Mouse (Mus musculus) liver, postnatal 0 days (tissue): ENCODE results near the gene H2-Q10. TPM values are rescaled to one million over a fixed set of nuclear protein-coding genes. Genes with fewer than 3 reads are reported as not detected.
"Not testable (repeated sequence)": the region's sequence is repeated elsewhere in the genome, so short reads cannot be mapped to it uniquely, and the experiment has no call there.

ENCODE experiments used
- ATAC-seq: fragments of 200-750 bp; cut with Nextera tagmentation; 2 replicates; pipeline ENCODE4 v1.8.0; 2017; ENCODE audit warnings: mild to moderate bottlenecking, moderate library complexity
- DNase-seq: peaks from one replicate; pipeline ENCODE4 v3.0.0-alpha.2; 2016
- H3K27ac ChIP-seq: fragments of 300-500 bp; sonication (generic); 2 replicates; pipeline ENCODE4 v1.5.1; 2014; ENCODE audit warnings: antibody characterized with exemption, moderate library complexity, mild to moderate bottlenecking, low read depth
- H3K27me3 ChIP-seq: fragments of 300-500 bp; sonication (generic); 2 replicates; pipeline ENCODE4 v1.6.1; 2014; ENCODE audit warnings: low read length, control low read depth, mixed read lengths; ENCODE audit not compliant: insufficient read depth
- H3K36me3 ChIP-seq: fragments of 300-500 bp; sonication (generic); replicated peaks from 2 replicates; pipeline ENCODE4 v1.6.1; 2014; ENCODE audit warnings: mild to moderate bottlenecking, control low read depth, low read length, moderate library complexity, mixed read lengths; ENCODE audit not compliant: insufficient read depth
- H3K4me1 ChIP-seq: fragments of 300-500 bp; sonication (generic); 2 replicates; pipeline ENCODE4 v1.6.1; 2014; ENCODE audit warnings: antibody characterized with exemption, mild to moderate bottlenecking, control low read depth; ENCODE audit not compliant: insufficient read depth
- H3K4me2 ChIP-seq: fragments of 300-500 bp; sonication (generic); 2 replicates; pipeline ENCODE4 v1.6.1; 2014; ENCODE audit warnings: low read depth, mild to moderate bottlenecking, low read length, moderate library complexity, mixed read lengths
- H3K4me3 ChIP-seq: fragments of 300-500 bp; sonication (generic); 2 replicates; pipeline ENCODE4 v1.5.1; 2014; ENCODE audit warnings: low read depth, low read length
- H3K9ac ChIP-seq: fragments of 300-500 bp; sonication (generic); replicated peaks from 2 replicates; pipeline ENCODE4 v1.6.1; 2014; ENCODE audit warnings: mild to moderate bottlenecking, moderate library complexity
- H3K9me3 ChIP-seq: fragments of 300-500 bp; sonication (generic); 2 replicates; pipeline ENCODE4 v1.6.1; 2016; ENCODE audit warnings: mild to moderate bottlenecking, control low read depth, low read length, mixed read lengths
- CTCF ChIP-seq: sonication (generic); IDR thresholded peaks from 2 replicates; pipeline ENCODE4 v1.5.1; 2016; ENCODE audit warnings: antibody characterized with exemption, low read depth
- EP300 ChIP-seq: IDR thresholded peaks from 2 replicates; pipeline ENCODE4 v1.6.1; 2016; ENCODE audit warnings: antibody characterized with exemption, low read depth, mild to moderate bottlenecking
- WGBS: fragments of 180-500 bp; shearing (Covaris S2); extraction: QIAGEN DNeasy Blood & Tissue Kit; methylation state at CpG from one replicate; pipeline ENCODE4 v1.1.7; 2014; ENCODE audit not compliant: insufficient replicate concordance; 5-methylcytosine and 5-hydroxymethylcytosine counted together
- polyA plus RNA-seq: library from polyadenylated mRNA; unstranded; fragments of >200 nt; fragmentation: Nextera tagmentation; extraction: Ambion mirVana; gene quantifications from 2 replicates; pipeline ENCODE4 v1.2.1, GENCODE M21; 2015

Gene H2-Q10
- polyA plus RNA-seq: 621 and 683 TPM in 2 replicates

- Histone ChIP-seq H3K4me2 (peak within 1 kb of the TSS; percentile 63), H3K4me1 (no peaks in the 10 kb centered on the region; the same call in 1 of the 2 replicates), H3K36me3 (no peaks in the 10 kb centered on the region), H3K9ac (peak within 1 kb of the TSS; percentile 67), H3K9me3 (no peaks in the 10 kb centered on the region), H3K27me3 (peaks cover 19% of the 10 kb centered on the region), H3K27ac (peak within 1 kb of the TSS; percentile 93), H3K4me3 (peak within 1 kb of the TSS; percentile 53)
- WGBS: 4% methylated on average over 62 of the region's 80 CpGs
- ATAC-seq (peak; percentile 84), DNase-seq (peak; percentile 83)
- TF ChIP-seq CTCF: no peak
- peak; percentile 14; the same call in 1 of the 2 replicates for TF ChIP-seq EP300
These were observed at the start of gene H2-Q10 for GRCm38 (mm10) chr17:35469842-35470751. Gene H2-Q10 (plus strand): TSS chr17:35470089.

- not testable (repeated sequence) for H3K4me1 ChIP-seq, H3K27ac ChIP-seq, H3K27me3 ChIP-seq, H3K9me3 ChIP-seq, H3K4me2 ChIP-seq, ATAC-seq, H3K9ac ChIP-seq, H3K4me3 ChIP-seq, H3K36me3 ChIP-seq
- 14% methylated on average over 11 of the region's 11 CpGs for WGBS
- DNase-seq: peak; percentile 59
- TF ChIP-seq CTCF: peak; percentile 77
These were observed 49.6 kb upstream of the H2-Q10 start for GRCm38 (mm10) chr17:35420206-35420810.

GRCm38 (mm10) chr17:35421331-35421730 lies 48.6 kb upstream of the H2-Q10 start:
- WGBS: 86% methylated on average over 4 of the region's 4 CpGs
- H3K4me2 ChIP-seq, H3K9ac ChIP-seq, H3K4me3 ChIP-seq, H3K9me3 ChIP-seq, H3K4me1 ChIP-seq, ATAC-seq, H3K36me3 ChIP-seq, H3K27ac ChIP-seq: not testable (repeated sequence)
- DNase-seq: peak; percentile 12
- H3K27me3 ChIP-seq: peaks cover 14% of the 10 kb centered on the region

GRCm38 (mm10) chr17:35422360-35422759 lies 47.5 kb upstream of the H2-Q10 start:
- H3K27me3 ChIP-seq: peaks cover 14% of the 10 kb centered on the region
- not testable (repeated sequence) for DNase-seq, H3K4me1 ChIP-seq, H3K9me3 ChIP-seq, H3K9ac ChIP-seq, H3K36me3 ChIP-seq, H3K27ac ChIP-seq, H3K4me3 ChIP-seq, ATAC-seq, H3K4me2 ChIP-seq
- 73% methylated on average over 5 of the region's 5 CpGs for WGBS

GRCm38 (mm10) chr17:35423131-35423810 lies 46.6 kb upstream of the H2-Q10 start:
- H3K4me2 ChIP-seq, H3K4me3 ChIP-seq, ATAC-seq, H3K27ac ChIP-seq, H3K9ac ChIP-seq, H3K9me3 ChIP-seq, H3K4me1 ChIP-seq, H3K36me3 ChIP-seq: not testable (repeated sequence)
- 57% methylated on average over 3 of the region's 3 CpGs for WGBS
- peak; percentile 10 for DNase-seq
- H3K27me3 ChIP-seq: peaks cover 12% of the 10 kb centered on the region

GRCm38 (mm10) chr17:35424106-35424505 lies 45.8 kb upstream of the H2-Q10 start:
- ATAC-seq: 0 out of 2 replicates have a peak, but pooled peaks have one; percentile 9
- WGBS: 67% methylated on average over 3 of the region's 3 CpGs
- not testable (repeated sequence) for H3K4me2 ChIP-seq

GRCm38 (mm10) chr17:35424624-35425416 lies 45.1 kb upstream of the H2-Q10 start, which contains the start of gene H2-Q6:
Gene H2-Q6 (plus strand): TSS chr17:35424850.
- peak; percentile 96 for ATAC-seq
- H3K9me3 ChIP-seq, H3K27ac ChIP-seq, H3K4me1 ChIP-seq, H3K36me3 ChIP-seq: not testable (repeated sequence)
- DNase-seq: peak; percentile 81
- H3K9ac ChIP-seq: peak within 1 kb of the TSS; percentile 46; the same call in 1 of the 2 replicates
- WGBS: 2% methylated on average over 51 of the region's 66 CpGs
- peaks cover 12% of the 10 kb centered on the region for H3K27me3 ChIP-seq
- H3K4me3 ChIP-seq: peak within 1 kb of the TSS; percentile 40
- peak within 1 kb of the TSS; percentile 67 for H3K4me2 ChIP-seq

More at GRCm38 (mm10) chr17:35424106-35424505, 45.8 kb upstream of the H2-Q10 start:
- H3K9me3 ChIP-seq, H3K4me3 ChIP-seq, H3K4me1 ChIP-seq, H3K27ac ChIP-seq, H3K36me3 ChIP-seq, H3K9ac ChIP-seq, DNase-seq: not testable (repeated sequence)
- peaks cover 12% of the 10 kb centered on the region for H3K27me3 ChIP-seq

GRCm38 (mm10) chr17:35425474-35425873 lies 44.4 kb upstream of the H2-Q10 start:
- H3K36me3 ChIP-seq, H3K27ac ChIP-seq, H3K4me1 ChIP-seq, H3K9me3 ChIP-seq, H3K9ac ChIP-seq: not testable (repeated sequence)
- 15% methylated on average over 28 of the region's 28 CpGs for WGBS
- peak; percentile 34 for DNase-seq
- peak; percentile 16; the same call in 1 of the 2 replicates for ATAC-seq
- Histone ChIP-seq H3K27me3 (peaks cover 12% of the 10 kb centered on the region), H3K4me2 (peak overlapping the region; percentile 67), H3K4me3 (peak overlapping the region; percentile 40; the same call in 1 of the 2 replicates)
